Mouse (Mus musculus) myocyte (in vitro differentiated cells): Measurements from ENCODE around the gene Prss29. TPM values are rescaled to one million over a fixed set of nuclear protein-coding genes. Genes with fewer than 3 reads are reported as not detected.

Experiments
- H3K27me3 ChIP-seq: one replicate; pipeline ENCODE4 v1.6.1; 2011; ENCODE audit not compliant: control insufficient read depth, insufficient read depth, insufficient read length
- H3K36me3 ChIP-seq: one replicate; pipeline ENCODE4 v1.6.1; 2011; ENCODE audit not compliant: control insufficient read depth, insufficient read depth
- H3K4me2 ChIP-seq: one replicate; pipeline ENCODE4 v1.6.1; 2011; ENCODE audit warnings: low read depth, control low read depth
- H3K4me3 ChIP-seq: one replicate; pipeline ENCODE4 v1.5.1; 2011; ENCODE audit warnings: mild to moderate bottlenecking, control low read depth, moderate library complexity
- H3K79me2 ChIP-seq: one replicate; pipeline ENCODE4 v1.6.1; 2011; ENCODE audit not compliant: control insufficient read depth, insufficient read depth
- H3ac ChIP-seq: one replicate; pipeline ENCODE4 v1.6.1; 2011; ENCODE audit not compliant: control insufficient read depth, insufficient read length
- CEBPB ChIP-seq: IDR thresholded peaks from 2 replicates; pipeline ENCODE4 v1.6.1; 2011; ENCODE audit warnings: mild to moderate bottlenecking, moderate library complexity; ENCODE audit not compliant: poor library complexity, insufficient read depth, severe bottlenecking
- E2F4 ChIP-seq: IDR thresholded peaks from one replicate; pipeline ENCODE4 v1.6.1; 2011; ENCODE audit warnings: mild to moderate bottlenecking, control low read depth, moderate library complexity; ENCODE audit not compliant: insufficient read depth
- MAX ChIP-seq: IDR thresholded peaks from one replicate; pipeline ENCODE4 v1.6.1; 2011; ENCODE audit warnings: low read depth, mild to moderate bottlenecking, control low read depth
- MYOD1 ChIP-seq, 3 experiments: IDR thresholded peaks; one replicate each; pipeline ENCODE4 v1.6.1; 2011; ENCODE audit warnings: control low read depth in 2 of 3, low read depth in 2 of 3, mild to moderate bottlenecking in 2 of 3, moderate library complexity in 1 of 3; ENCODE audit not compliant: insufficient read length in 2 of 3, control insufficient read depth in 1 of 3
- MYOG ChIP-seq, 3 experiments: IDR thresholded peaks; one replicate each; pipeline ENCODE4 v1.6.1; 2011; ENCODE audit warnings: control low read depth in 2 of 3, low read depth in 2 of 3, mild to moderate bottlenecking in 2 of 3; ENCODE audit not compliant: insufficient read length in 2 of 3, control insufficient read depth in 1 of 3, insufficient read depth in 1 of 3
- POLR2A ChIP-seq: IDR thresholded peaks from one replicate; pipeline ENCODE4 v1.6.1; 2011; ENCODE audit warnings: low read depth, mild to moderate bottlenecking, control low read depth, moderate library complexity; ENCODE audit not compliant: insufficient read length
- POLR2AphosphoS2 ChIP-seq: IDR thresholded peaks from one replicate; pipeline ENCODE4 v1.6.1; 2011; ENCODE audit warnings: low read depth, control low read depth; ENCODE audit not compliant: insufficient read length
- REST ChIP-seq: IDR thresholded peaks from one replicate; pipeline ENCODE4 v1.6.1; 2011; ENCODE audit warnings: mild to moderate bottlenecking, control low read depth, moderate library complexity; ENCODE audit not compliant: insufficient read depth, insufficient read length
- SRF ChIP-seq: IDR thresholded peaks from one replicate; pipeline ENCODE4 v1.6.1; 2011; ENCODE audit warnings: low read depth; ENCODE audit not compliant: control insufficient read depth, insufficient read length
- TCF12 ChIP-seq: IDR thresholded peaks from one replicate; pipeline ENCODE4 v1.6.1; 2011; ENCODE audit warnings: mild to moderate bottlenecking, control low read depth; ENCODE audit not compliant: poor library complexity, insufficient read depth, severe bottlenecking
- TCF3 ChIP-seq: IDR thresholded peaks from one replicate; pipeline ENCODE4 v1.6.1; 2011; ENCODE audit warnings: low read depth, control low read depth; ENCODE audit not compliant: insufficient read length
- USF1 ChIP-seq: IDR thresholded peaks from one replicate; pipeline ENCODE4 v1.6.1; 2011; ENCODE audit warnings: low read depth, mild to moderate bottlenecking, control low read depth, moderate library complexity
- polyA plus RNA-seq: library from polyadenylated mRNA; unstranded; fragments of >200 nt; fragmentation: generic; extraction: Trizol; gene quantifications from one replicate; pipeline ENCODE4 v1.2.1, GENCODE M21; 2012; ENCODE audit warnings: missing spikeins

Gene Prss29
- polyA plus RNA-seq, 1 experiment = not detected

DNA sequence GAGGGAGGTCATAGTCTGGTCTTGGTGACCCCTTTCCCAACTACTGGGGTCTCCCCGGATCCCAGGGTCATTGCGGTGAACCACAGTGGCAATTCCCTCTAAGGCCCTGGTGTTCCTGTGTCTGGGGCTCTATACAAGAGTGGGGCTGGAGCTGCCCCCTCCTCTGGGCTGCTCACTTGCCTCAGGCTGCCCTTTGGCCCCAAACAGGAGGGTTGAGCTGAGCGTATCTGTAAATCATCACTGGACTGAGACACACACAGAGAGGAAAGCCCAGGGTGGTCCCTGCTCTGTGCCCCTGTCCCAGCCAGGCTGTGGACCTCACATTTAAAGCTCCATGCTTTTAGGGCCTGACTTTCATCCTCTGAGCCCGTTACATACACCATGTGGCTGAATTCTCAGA is 19.8 kb downstream of the Prss29 start:
- Histone ChIP-seq H3K79me2 (no peaks in the 10 kb centered on the region), H3K27me3 (peaks cover 15% of the 10 kb centered on the region), H3K36me3 (no peaks in the 10 kb centered on the region), H3K4me2 (no peak overlapping the region), H3K4me3 (no peak overlapping the region), H3ac (no peak overlapping the region)
- TF ChIP-seq MYOG (IDR thresholded peaks at IDR 0.05; ENCODE audit: control insufficient read depth in 1 of 3, insufficient read depth in 1 of 3, insufficient read length in 2 of 3, low read depth in 2 of 3) (no peak), POLR2AphosphoS2 (no peak), USF1 (no peak), TCF12 (no peak), SRF (no peak), CEBPB (no peak), MAX (no peak), POLR2A (no peak)

DNA sequence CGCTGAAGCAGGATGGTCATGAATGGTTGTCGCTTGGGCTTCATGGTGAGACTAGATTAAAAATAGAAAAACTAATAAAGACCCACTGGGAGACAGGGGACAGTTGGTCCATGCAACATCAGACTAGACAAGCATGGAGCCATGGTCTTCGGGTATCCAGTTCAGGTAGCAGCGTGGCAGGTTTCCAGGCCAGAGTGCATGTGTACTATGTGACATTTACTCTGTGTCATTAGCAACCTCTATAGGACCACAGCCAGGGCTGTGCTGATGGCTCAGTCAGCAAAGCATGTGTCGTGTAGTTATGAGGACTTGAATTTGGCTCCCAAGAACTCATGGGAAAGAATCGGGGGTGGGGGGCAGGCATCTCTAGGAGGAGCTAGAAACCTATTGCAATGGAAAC is 21.5 kb downstream of the Prss29 start:
- Histone ChIP-seq H3K79me2 (no peaks in the 10 kb centered on the region), H3ac (no peak overlapping the region), H3K36me3 (no peaks in the 10 kb centered on the region), H3K27me3 (peaks cover 9% of the 10 kb centered on the region), H3K4me2 (no peak overlapping the region), H3K4me3 (no peak overlapping the region)
- TF ChIP-seq POLR2AphosphoS2 (no peak), E2F4 (no peak), SRF (no peak), TCF3 (no peak), MYOG (IDR thresholded peaks at IDR 0.05; ENCODE audit: control insufficient read depth in 1 of 3, insufficient read depth in 1 of 3, insufficient read length in 2 of 3, low read depth in 2 of 3) (no peak), MAX (no peak), MYOD1 (IDR thresholded peaks at IDR 0.05; ENCODE audit: control insufficient read depth in 1 of 3, insufficient read length in 2 of 3, low read depth in 2 of 3) (no peak), CEBPB (no peak), TCF12 (no peak), REST (no peak)

DNA sequence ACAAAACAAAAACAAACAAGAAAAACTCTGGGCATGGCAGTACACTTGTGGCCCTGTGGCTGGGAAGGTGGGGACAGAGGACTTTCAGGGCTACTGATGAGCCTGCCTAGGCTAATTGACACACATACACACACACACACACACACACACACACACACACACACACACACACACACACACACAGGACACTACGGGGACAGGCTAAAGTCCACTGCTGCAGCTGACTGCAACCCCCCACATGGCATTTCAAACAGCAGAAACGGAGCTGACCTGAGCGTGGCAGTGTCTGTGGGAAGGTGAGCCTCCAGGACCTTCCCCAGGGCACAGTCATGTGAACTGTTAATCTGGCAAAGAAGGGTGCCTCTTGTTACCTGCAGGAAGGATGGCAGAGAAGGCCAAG is 23.0 kb downstream of the Prss29 start:
- peaks cover 9% of the 10 kb centered on the region for H3K27me3 ChIP-seq
- H3K4me2 ChIP-seq = no peak overlapping the region
- H3K36me3 ChIP-seq = no peaks in the 10 kb centered on the region
- H3K4me3 ChIP-seq = no peak overlapping the region
- H3ac ChIP-seq = no peak overlapping the region
- no peak for TF ChIP-seq TCF12
- TF ChIP-seq E2F4 = no peak
- TF ChIP-seq SRF = no peak
- no peak for TF ChIP-seq MYOD1 (IDR thresholded peaks at IDR 0.05; ENCODE audit: control insufficient read depth in 1 of 3, insufficient read length in 2 of 3, low read depth in 2 of 3)
- no peak for TF ChIP-seq REST
- no peak for TF ChIP-seq CEBPB
- TF ChIP-seq POLR2A = no peak
- no peaks in the 10 kb centered on the region for H3K79me2 ChIP-seq

DNA sequence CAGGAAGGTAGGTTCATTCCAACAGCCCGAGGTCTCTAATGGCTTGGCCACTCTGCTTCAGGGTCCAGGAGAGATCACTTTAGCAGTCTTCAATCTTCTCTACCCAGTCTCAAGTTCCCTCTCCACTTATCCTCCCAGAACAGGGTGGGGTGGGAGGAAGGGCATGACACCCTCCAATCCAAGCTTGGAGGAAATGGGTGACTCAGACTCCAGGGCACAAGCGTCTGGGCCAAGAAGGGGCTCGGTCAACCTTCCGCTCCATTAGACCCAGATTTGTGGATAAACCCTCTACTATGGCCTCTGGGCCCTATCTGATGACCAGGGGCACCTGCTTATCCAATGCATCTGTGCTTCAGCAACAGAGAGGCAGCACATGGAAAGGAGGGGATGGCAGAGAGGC is 27.0 kb downstream of the Prss29 start, which contains the start of gene Tpsab1:
Gene Tpsab1, minus strand, starts transcription at position 101 of the 400 bp plus-strand sequence.
- H3K4me3 ChIP-seq = no peak within 1 kb of the TSS
- no peak within 1 kb of the TSS for H3ac ChIP-seq
- TF ChIP-seq TCF12 (no peak), POLR2AphosphoS2 (no peak), MYOD1 (IDR thresholded peaks at IDR 0.05; ENCODE audit: control insufficient read depth in 1 of 3, insufficient read length in 2 of 3, low read depth in 2 of 3) (no peak), CEBPB (no peak), REST (no peak), MYOG (IDR thresholded peaks at IDR 0.05; ENCODE audit: control insufficient read depth in 1 of 3, insufficient read depth in 1 of 3, insufficient read length in 2 of 3, low read depth in 2 of 3) (no peak)
- H3K4me2 ChIP-seq = no peak within 1 kb of the TSS
- H3K36me3 ChIP-seq = no peaks in the 10 kb centered on the region
- H3K79me2 ChIP-seq = no peaks in the 10 kb centered on the region
- peaks cover 15% of the 10 kb centered on the region for H3K27me3 ChIP-seq

DNA sequence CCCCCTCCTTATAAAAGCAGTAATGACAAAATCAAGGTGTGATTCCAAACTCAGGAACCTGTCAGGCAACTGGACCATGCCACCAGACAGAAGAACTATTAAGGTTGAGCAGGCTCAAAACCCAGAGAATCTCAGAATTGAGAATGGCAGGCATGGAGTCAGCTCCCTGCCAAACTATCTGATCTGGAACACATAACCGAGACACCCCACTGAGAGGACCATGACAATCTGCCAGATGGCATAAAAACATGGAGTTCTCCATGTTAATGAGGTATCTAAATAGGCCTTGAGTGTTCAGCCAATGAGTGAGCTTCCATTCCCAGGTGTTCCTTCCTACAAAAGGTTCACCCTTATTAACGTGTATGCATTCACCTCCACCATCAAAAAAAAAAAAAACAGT is 42.8 kb downstream of the Prss29 start:
- no peaks in the 10 kb centered on the region for H3K79me2 ChIP-seq
- TF ChIP-seq REST (no peak), USF1 (no peak), E2F4 (no peak), MYOG (IDR thresholded peaks at IDR 0.05; ENCODE audit: control insufficient read depth in 1 of 3, insufficient read depth in 1 of 3, insufficient read length in 2 of 3, low read depth in 2 of 3) (no peak), MYOD1 (IDR thresholded peaks at IDR 0.05; ENCODE audit: control insufficient read depth in 1 of 3, insufficient read length in 2 of 3, low read depth in 2 of 3) (no peak), POLR2A (no peak), TCF12 (no peak), CEBPB (no peak), POLR2AphosphoS2 (no peak), MAX (no peak), SRF (no peak)
- H3ac ChIP-seq = no peak overlapping the region
- peaks cover 9% of the 10 kb centered on the region for H3K27me3 ChIP-seq
- H3K4me2 ChIP-seq = no peak overlapping the region
- H3K36me3 ChIP-seq = no peaks in the 10 kb centered on the region
- no peak overlapping the region for H3K4me3 ChIP-seq
